Comparison of ENCODE assay signal across 7 mouse cellular contexts in genomic region chr5:100671398-100671797, GRCm38 (mm10). TPM values are rescaled to one million over a fixed set of nuclear protein-coding genes. Genes with fewer than 3 reads are reported as not detected.
DNase-seq lines count a peak whose midpoint lies in the region; ATAC-seq and TF ChIP-seq lines count a peak whose summit lies in the region.

No protein-coding gene starts in this region.

- peaks cover 8% of the 10 kb centered on the region for H3K36me3 ChIP-seq in ES-Bruce4 (ENCODE audit: control insufficient read depth, insufficient read depth, low read length, poor library complexity, severe bottlenecking)

- ATAC-seq in megakaryocyte-erythroid progenitor cell, adult 5-6 weeks (replicated peaks; ENCODE audit: low FRiP score, low TSS enrichment, poor library complexity, severe bottlenecking): peak; percentile 56; the same call in 1 of the 2 replicates

- no peak overlapping the region for H3K27ac ChIP-seq in layer of hippocampus, adult 2 months
- H3K27ac ChIP-seq in ES-Bruce4 (ENCODE audit: insufficient read depth, low read length): no peak overlapping the region
- no peak overlapping the region for H3K27ac ChIP-seq in cerebellum, adult 2 months (ENCODE audit: insufficient read depth, low read length)

- H3K4me1 ChIP-seq in ES-Bruce4 (ENCODE audit: control insufficient read depth, insufficient read depth, low read length): no peaks in the 10 kb centered on the region
- no peaks in the 10 kb centered on the region for H3K4me1 ChIP-seq in cerebellum, adult 2 months (ENCODE audit: control insufficient read depth, insufficient read depth, low read length)

- TF ChIP-seq POLR2A in ES-Bruce4 (IDR thresholded peaks at IDR 0.05; ENCODE audit: insufficient read depth, low read length): no peak
- TF ChIP-seq POLR2A in cerebellum, adult 2 months (IDR thresholded peaks at IDR 0.05; ENCODE audit: borderline replicate concordance, insufficient read depth, low read length): no peak

- peak in 1 of 2 experiments; percentile 48 for DNase-seq in layer of hippocampus, adult 2 months (ENCODE audit: low spot score in 2 of 2)
- DNase-seq in layer of hippocampus, adult 9-10 months (ENCODE audit: low spot score): no peak
- peak; percentile 58 for DNase-seq in A20 (ENCODE audit: low read depth, low spot score)
- DNase-seq in cerebellum, adult 2 months: peak; percentile 45 to 55
- peak; percentile 37 to 63 for DNase-seq in kidney, adult 8-10 months

- no peak overlapping the region for H3K9ac ChIP-seq in ES-Bruce4 (ENCODE audit: low read depth, poor library complexity, severe bottlenecking)

- no peaks in the 10 kb centered on the region for H3K27me3 ChIP-seq in ES-Bruce4 (ENCODE audit: control insufficient read depth, insufficient read depth, low read length, poor library complexity, severe bottlenecking)
- H3K27me3 ChIP-seq in cerebellum, adult 2 months (ENCODE audit: control insufficient read depth, insufficient read depth, low read length): no peaks in the 10 kb centered on the region

- 15% methylated on average over 5 of the region's 5 CpGs for WGBS in cerebellum, adult 2 months

- TF ChIP-seq EP300 in ES-Bruce4 (IDR thresholded peaks at IDR 0.05; ENCODE audit: insufficient read depth, low read depth, low read length): no peak

- peak; percentile 78 for TF ChIP-seq CTCF in layer of hippocampus, adult 2 months (conservative IDR thresholded peaks at IDR 0.05)
- TF ChIP-seq CTCF in ES-Bruce4 (IDR thresholded peaks at IDR 0.05; ENCODE audit: low read depth, low read length): peak; percentile 70
- peak; percentile 59; the same call in 1 of the 2 replicates for TF ChIP-seq CTCF in cerebellum, adult 2 months (IDR thresholded peaks at IDR 0.05; ENCODE audit: borderline replicate concordance, insufficient read depth, low read depth, low read length)

- no peak overlapping the region for H3K4me3 ChIP-seq in layer of hippocampus, adult 2 months
- no peak overlapping the region for H3K4me3 ChIP-seq in ES-Bruce4 (ENCODE audit: low read depth, low read length)
- no peak overlapping the region for H3K4me3 ChIP-seq in cerebellum, adult 2 months (replicated peaks; ENCODE audit: insufficient read depth, low read depth, low read length)

- no peaks in the 10 kb centered on the region for H3K9me3 ChIP-seq in ES-Bruce4 (replicated peaks; ENCODE audit: control insufficient read depth, insufficient read depth, low read length, poor library complexity, severe bottlenecking)

RNA-seq across cellular contexts. Expression of gene Coq2, which starts 3.5 kb away (rescaled TPM):
- total RNA-seq in layer of hippocampus, adult 2 months (2021): 10 to 100 TPM; 84.1 to 86.9 TPM
- polyA plus RNA-seq in ES-Bruce4 (2011; ENCODE audit: insufficient read depth, insufficient read length, low read depth, missing spikeins): 48.0 and 57.3 TPM in 2 replicates
- 108 and 112 TPM in 2 replicates for polyA plus RNA-seq in cerebellum, adult 2 months (2012; rRNA removed)
- total RNA-seq in megakaryocyte-erythroid progenitor cell, adult 5-6 weeks (2014; fragmentation: Nextera tagmentation): 50.6 and 67.3 TPM in 2 replicates
- total RNA-seq in megakaryocyte-erythroid progenitor cell, adult 5-6 weeks (2017): 40.1 and 56.6 TPM in 2 replicates

RNA-seq across cellular contexts. Expression of gene Hpse, which starts 48.1 kb away (rescaled TPM):
- under 1 TPM; 0.38 to 0.86 TPM for total RNA-seq in layer of hippocampus, adult 2 months (2021)
- 0.29 TPM in 1 of 2 replicates, not detected in the other for polyA plus RNA-seq in ES-Bruce4 (2011; ENCODE audit: insufficient read depth, insufficient read length, low read depth, missing spikeins)
- 0.35 and 0.67 TPM in 2 replicates for polyA plus RNA-seq in cerebellum, adult 2 months (2012; rRNA removed)
- total RNA-seq in megakaryocyte-erythroid progenitor cell, adult 5-6 weeks (2014; fragmentation: Nextera tagmentation): not detected in 2 replicates
- 0.47 TPM in 1 of 2 replicates, not detected in the other for total RNA-seq in megakaryocyte-erythroid progenitor cell, adult 5-6 weeks (2017)
